8 mouse cellular contexts compared by ENCODE assay signal in genomic region chr9:121880840-121881239, GRCm38 (mm10). TPM values are rescaled to one million over a fixed set of nuclear protein-coding genes. Genes with fewer than 3 reads are reported as not detected.
A peak's percentile ranks its signal among the peaks of the same experiment; 100 is the strongest.
DNase-seq lines count a peak whose midpoint lies in the region; ATAC-seq and TF ChIP-seq lines count a peak whose summit lies in the region.

No protein-coding gene starts in this region.

- ATAC-seq in intestine, postnatal 0 days = no peak; the same call in 1 of the 2 replicates
- ATAC-seq in limb, embryonic 13.5 days (ENCODE audit: low FRiP score, low read depth) = no peak
- ATAC-seq in midbrain, embryonic 16.5 days = no peak

- no peaks in the 10 kb centered on the region for H3K36me3 ChIP-seq in intestine, postnatal 0 days (ENCODE audit: control insufficient read depth, insufficient read depth)
- no peaks in the 10 kb centered on the region for H3K36me3 ChIP-seq in limb, embryonic 13.5 days
- H3K36me3 ChIP-seq in midbrain, embryonic 16.5 days (ENCODE audit: control insufficient read depth, insufficient read depth, low read length) = no peaks in the 10 kb centered on the region
- H3K36me3 ChIP-seq in splenic B cell, adult 2 months (ENCODE audit: control insufficient read depth, insufficient read depth, low read length, poor library complexity, severe bottlenecking) = no peaks in the 10 kb centered on the region

- no peak overlapping the region for H3K27ac ChIP-seq in intestine, postnatal 0 days (ENCODE audit: low read depth, low read length)
- no peak overlapping the region for H3K27ac ChIP-seq in limb, embryonic 13.5 days
- H3K27ac ChIP-seq in midbrain, embryonic 16.5 days (ENCODE audit: low read length) = no peak overlapping the region

- no peak overlapping the region for H3K4me2 ChIP-seq in intestine, postnatal 0 days (replicated peaks; ENCODE audit: low read depth)
- peak overlapping the region; percentile 35 for H3K4me2 ChIP-seq in limb, embryonic 13.5 days (replicated peaks)
- peak overlapping the region; percentile 30; the same call in 1 of the 2 replicates for H3K4me2 ChIP-seq in midbrain, embryonic 16.5 days (ENCODE audit: low read length)

- DNase-seq in ovary, postnatal 36 days (ENCODE audit: low spot score) = peak; percentile 66
- DNase-seq in ovary, postnatal 14 days (ENCODE audit: low spot score) = no peak
- DNase-seq in embryo, embryonic 11 days = peak; percentile 83
- DNase-seq in heart, adult 11 months = peak; percentile 98
- peak; percentile 86 for DNase-seq in splenic B cell, adult 2 months (ENCODE audit: low read depth, low spot score)

- TF ChIP-seq CTCF in intestine, postnatal 0 days (IDR thresholded peaks at IDR 0.05; ENCODE audit: low read depth) = peak; percentile 82

- no peaks in the 10 kb centered on the region for H3K4me1 ChIP-seq in intestine, postnatal 0 days (replicated peaks; ENCODE audit: control insufficient read depth, insufficient read depth, low read length)
- 0 out of 2 replicates have a peak, but pooled peaks cover 7% of the 10 kb centered on the region for H3K4me1 ChIP-seq in limb, embryonic 13.5 days
- no peaks in the 10 kb centered on the region for H3K4me1 ChIP-seq in midbrain, embryonic 16.5 days (ENCODE audit: control insufficient read depth, insufficient read depth, low read length)

- no peaks in the 10 kb centered on the region for H3K9me3 ChIP-seq in intestine, postnatal 0 days (ENCODE audit: control insufficient read depth)
- H3K9me3 ChIP-seq in limb, embryonic 13.5 days = no peaks in the 10 kb centered on the region
- no peaks in the 10 kb centered on the region for H3K9me3 ChIP-seq in midbrain, embryonic 16.5 days (replicated peaks; ENCODE audit: control insufficient read depth, low read length, poor library complexity, severe bottlenecking)

- WGBS in intestine, postnatal 0 days = 23% methylated on average over 14 of the region's 14 CpGs
- WGBS in limb, embryonic 13.5 days = 32% methylated on average over 14 of the region's 14 CpGs
- 24% methylated on average over 14 of the region's 14 CpGs for WGBS in midbrain, embryonic 16.5 days

- no peak overlapping the region for H3K4me3 ChIP-seq in intestine, postnatal 0 days (ENCODE audit: low read depth, low read length)
- no peak overlapping the region for H3K4me3 ChIP-seq in limb, embryonic 13.5 days
- no peak overlapping the region for H3K4me3 ChIP-seq in midbrain, embryonic 16.5 days (ENCODE audit: low read depth, low read length)

- H3K27me3 ChIP-seq in intestine, postnatal 0 days (replicated peaks; ENCODE audit: control insufficient read depth, insufficient read depth, low read length) = 0 out of 2 replicates have a peak, but pooled peaks cover 6% of the 10 kb centered on the region
- 0 out of 2 replicates have a peak, but pooled peaks cover 4% of the 10 kb centered on the region for H3K27me3 ChIP-seq in limb, embryonic 13.5 days
- no peaks in the 10 kb centered on the region for H3K27me3 ChIP-seq in midbrain, embryonic 16.5 days (ENCODE audit: control insufficient read depth, insufficient read depth, low read depth, low read length)
- no peaks in the 10 kb centered on the region for H3K27me3 ChIP-seq in splenic B cell, adult 2 months (ENCODE audit: control insufficient read depth, insufficient read depth, low read length, poor library complexity, severe bottlenecking)

- no peak overlapping the region for H3K9ac ChIP-seq in intestine, postnatal 0 days (ENCODE audit: low read depth, low read length)
- H3K9ac ChIP-seq in limb, embryonic 13.5 days = no peak overlapping the region
- no peak overlapping the region for H3K9ac ChIP-seq in midbrain, embryonic 16.5 days (ENCODE audit: low read depth, low read length)

RNA-seq across cellular contexts. Expression of gene Ackr2, which starts 17.3 kb away (rescaled TPM):
- polyA plus RNA-seq in intestine, postnatal 0 days (2015; fragmentation: Nextera tagmentation; extraction: Ambion mirVana) = 1.0 and 1.1 TPM in 2 replicates
- polyA plus RNA-seq in limb, embryonic 13.5 days (2015; fragmentation: Nextera tagmentation; extraction: Ambion mirVana) = 0.18 and 0.33 TPM in 2 replicates
- 3.2 and 3.3 TPM in 2 replicates for polyA plus RNA-seq in midbrain, embryonic 16.5 days (2015; fragmentation: Nextera tagmentation; extraction: Ambion mirVana)

RNA-seq across cellular contexts. Expression of gene Higd1a, which starts 22.7 kb away (rescaled TPM):
- polyA plus RNA-seq in intestine, postnatal 0 days (2015; fragmentation: Nextera tagmentation; extraction: Ambion mirVana) = 162 and 186 TPM in 2 replicates
- polyA plus RNA-seq in limb, embryonic 13.5 days (2015; fragmentation: Nextera tagmentation; extraction: Ambion mirVana) = 192 and 196 TPM in 2 replicates
- 143 and 154 TPM in 2 replicates for polyA plus RNA-seq in midbrain, embryonic 16.5 days (2015; fragmentation: Nextera tagmentation; extraction: Ambion mirVana)

RNA-seq across cellular contexts. Expression of gene Cyp8b1, which starts 35.3 kb away (rescaled TPM):
- polyA plus RNA-seq in intestine, postnatal 0 days (2015; fragmentation: Nextera tagmentation; extraction: Ambion mirVana) = 2.1 and 3.3 TPM in 2 replicates
- polyA plus RNA-seq in limb, embryonic 13.5 days (2015; fragmentation: Nextera tagmentation; extraction: Ambion mirVana) = not detected in 2 replicates
- polyA plus RNA-seq in midbrain, embryonic 16.5 days (2015; fragmentation: Nextera tagmentation; extraction: Ambion mirVana) = not detected in 2 replicates

RNA-seq across cellular contexts. Expression of gene Ccdc13, which starts 41.6 kb away (rescaled TPM):
- polyA plus RNA-seq in intestine, postnatal 0 days (2015; fragmentation: Nextera tagmentation; extraction: Ambion mirVana) = 0.14 and 0.31 TPM in 2 replicates
- polyA plus RNA-seq in limb, embryonic 13.5 days (2015; fragmentation: Nextera tagmentation; extraction: Ambion mirVana) = 0.76 and 0.88 TPM in 2 replicates
- 5.1 and 6.8 TPM in 2 replicates for polyA plus RNA-seq in midbrain, embryonic 16.5 days (2015; fragmentation: Nextera tagmentation; extraction: Ambion mirVana)
